Mouse (Mus musculus) cortical plate, adult 2 months (tissue): Measurements from ENCODE around the gene Ust.

Experiments used
- CTCF ChIP-seq: fragments of 200-500 bp; IDR thresholded peaks from 2 replicates; pipeline ENCODE4 v1.5.1; 2011; ENCODE audit warnings: mild to moderate bottlenecking, control low read depth, low read length; ENCODE audit not compliant: insufficient read depth; ENCODE audit errors: extremely low read depth
- POLR2A ChIP-seq: fragments of 200-500 bp; IDR thresholded peaks from 2 replicates; pipeline ENCODE4 v1.6.1; 2011; ENCODE audit warnings: mild to moderate bottlenecking, low read length, control low read depth; ENCODE audit not compliant: insufficient read depth; ENCODE audit errors: extremely low read depth

GRCm38 (mm10) chr10:8525354-8525753, 6.7 kb upstream of the Ust start:
- no peak for TF ChIP-seq POLR2A
- no peak for TF ChIP-seq CTCF
